Mouse (Mus musculus) embryonic facial prominence, embryonic 10.5 days (tissue): Measurements from ENCODE around the gene D630023F18Rik. TPM values are rescaled to one million over a fixed set of nuclear protein-coding genes. Genes with fewer than 3 reads are reported as not detected.

ENCODE experiments used
- DNase-seq: peaks from one replicate; pipeline ENCODE4 v3.0.0-alpha.2; 2017; ENCODE audit warnings: low spot score
- H3K27ac ChIP-seq: fragments of 300-500 bp; sonication (generic); replicated peaks from 2 replicates; pipeline ENCODE4 v1.5.1; 2016; ENCODE audit warnings: mild to moderate bottlenecking
- H3K27me3 ChIP-seq: fragments of 300-500 bp; sonication (generic); replicated peaks from 2 replicates; pipeline ENCODE4 v1.6.1; 2016; ENCODE audit warnings: low read depth, mild to moderate bottlenecking; ENCODE audit not compliant: poor library complexity, severe bottlenecking
- H3K36me3 ChIP-seq: fragments of 300-500 bp; sonication (generic); replicated peaks from 2 replicates; pipeline ENCODE4 v1.6.1; 2016; ENCODE audit warnings: mild to moderate bottlenecking, moderate library complexity
- H3K4me1 ChIP-seq: fragments of 300-500 bp; sonication (generic); 2 replicates; pipeline ENCODE4 v1.6.1; 2016
- H3K4me3 ChIP-seq: fragments of 300-500 bp; sonication (generic); 2 replicates; pipeline ENCODE4 v1.5.1; 2016; ENCODE audit warnings: mild to moderate bottlenecking, moderate library complexity
- H3K9me3 ChIP-seq: fragments of 300-500 bp; sonication (generic); 2 replicates; pipeline ENCODE4 v1.6.1; 2016; ENCODE audit warnings: mild to moderate bottlenecking
- WGBS: fragments of 180-500 bp; shearing (Covaris S2); methylation state at CpG from one replicate; pipeline ENCODE4 v1.1.7; 2016; 5-methylcytosine and 5-hydroxymethylcytosine counted together
- polyA plus RNA-seq: library from polyadenylated mRNA; unstranded; fragments of >200 nt; fragmentation: Nextera tagmentation; extraction: Ambion mirVana; gene quantifications from 2 replicates; pipeline ENCODE4 v1.2.1, GENCODE M21; 2016

Gene D630023F18Rik
- 0.50 and 0.56 TPM in 2 replicates for polyA plus RNA-seq

- Histone ChIP-seq H3K36me3 (no peaks in the 10 kb centered on the region), H3K27me3 (no peaks in the 10 kb centered on the region), H3K27ac (no peak within 1 kb of the TSS), H3K4me3 (peak within 1 kb of the TSS; percentile 34), H3K9me3 (no peaks in the 10 kb centered on the region), H3K4me1 (no peaks in the 10 kb centered on the region; the same call in none of the 2 replicates)
- WGBS: 32% methylated on average over 9 of the region's 9 CpGs
- no peak for DNase-seq
Observed at GRCm38 (mm10) chr1:65122574-65123372, at the start of gene D630023F18Rik. TSS of gene D630023F18Rik (minus strand) at chr1:65123214.

- Histone ChIP-seq H3K9me3 (no peaks in the 10 kb centered on the region), H3K4me3 (no peak overlapping the region), H3K36me3 (peaks cover 83% of the 10 kb centered on the region), H3K27me3 (no peaks in the 10 kb centered on the region), H3K27ac (no peak overlapping the region), H3K4me1 (peaks cover 9% of the 10 kb centered on the region; the same call in 1 of the 2 replicates)
- WGBS: 82% methylated on average over 4 of the region's 4 CpGs
- DNase-seq: no peak
Observed at GRCm38 (mm10) chr1:65171579-65171978, 48.6 kb upstream of the D630023F18Rik start.

GRCm38 (mm10) chr1:65169947-65170346 is 46.9 kb upstream of the D630023F18Rik start:
- H3K9me3 ChIP-seq: no peaks in the 10 kb centered on the region
- no peak for DNase-seq
- H3K4me1 ChIP-seq: no peaks in the 10 kb centered on the region
- H3K4me3 ChIP-seq: no peak overlapping the region
- no peak overlapping the region for H3K27ac ChIP-seq
- WGBS: 91% methylated on average over 5 of the region's 5 CpGs
- peaks cover 99% of the 10 kb centered on the region for H3K36me3 ChIP-seq
- no peaks in the 10 kb centered on the region for H3K27me3 ChIP-seq

- H3K4me3 ChIP-seq: no peak overlapping the region
- no peak for DNase-seq
- no peaks in the 10 kb centered on the region for H3K9me3 ChIP-seq
- no peak overlapping the region for H3K27ac ChIP-seq
- peaks cover 100% of the 10 kb centered on the region for H3K36me3 ChIP-seq
- H3K27me3 ChIP-seq: no peaks in the 10 kb centered on the region
- 95% methylated on average over 7 of the region's 7 CpGs for WGBS
- H3K4me1 ChIP-seq: no peaks in the 10 kb centered on the region
Observed at GRCm38 (mm10) chr1:65169536-65169935, 46.5 kb upstream of the D630023F18Rik start.

- H3K36me3 ChIP-seq: peaks cover 99% of the 10 kb centered on the region
- H3K27ac ChIP-seq: no peak overlapping the region
- no peak overlapping the region for H3K4me3 ChIP-seq
- DNase-seq: no peak
- 88% methylated on average over 1 of the region's 1 CpGs for WGBS
- H3K27me3 ChIP-seq: no peaks in the 10 kb centered on the region
- no peaks in the 10 kb centered on the region for H3K4me1 ChIP-seq
- H3K9me3 ChIP-seq: no peaks in the 10 kb centered on the region
Observed at GRCm38 (mm10) chr1:65167496-65167895, 44.5 kb upstream of the D630023F18Rik start.

GRCm38 (mm10) chr1:65162210-65162609 is 39.2 kb upstream of the D630023F18Rik start:
- H3K9me3 ChIP-seq: no peaks in the 10 kb centered on the region
- DNase-seq: no peak
- H3K27me3 ChIP-seq: no peaks in the 10 kb centered on the region
- 93% methylated on average over 1 of the region's 1 CpGs for WGBS
- no peak overlapping the region for H3K27ac ChIP-seq
- H3K36me3 ChIP-seq: peaks cover 98% of the 10 kb centered on the region
- H3K4me1 ChIP-seq: no peaks in the 10 kb centered on the region
- H3K4me3 ChIP-seq: no peak overlapping the region

GRCm38 (mm10) chr1:65156111-65156510 is 33.1 kb upstream of the D630023F18Rik start:
- peaks cover 48% of the 10 kb centered on the region for H3K36me3 ChIP-seq
- H3K27me3 ChIP-seq: no peaks in the 10 kb centered on the region
- H3K4me1 ChIP-seq: no peaks in the 10 kb centered on the region
- 93% methylated on average over 5 of the region's 5 CpGs for WGBS
- H3K9me3 ChIP-seq: no peaks in the 10 kb centered on the region
- no peak overlapping the region for H3K4me3 ChIP-seq
- no peak for DNase-seq
- no peak overlapping the region for H3K27ac ChIP-seq

GRCm38 (mm10) chr1:65154814-65155213 is 31.8 kb upstream of the D630023F18Rik start:
- H3K4me3 ChIP-seq: no peak overlapping the region
- no peaks in the 10 kb centered on the region for H3K27me3 ChIP-seq
- no peaks in the 10 kb centered on the region for H3K4me1 ChIP-seq
- DNase-seq: no peak
- H3K36me3 ChIP-seq: peaks cover 35% of the 10 kb centered on the region
- no peaks in the 10 kb centered on the region for H3K9me3 ChIP-seq
- H3K27ac ChIP-seq: no peak overlapping the region

- no peaks in the 10 kb centered on the region for H3K4me1 ChIP-seq
- no peak for DNase-seq
- WGBS: 77% methylated on average over 3 of the region's 3 CpGs
Observed at GRCm38 (mm10) chr1:65147971-65148370, 25.0 kb upstream of the D630023F18Rik start.

GRCm38 (mm10) chr1:65147326-65147725 is 24.3 kb upstream of the D630023F18Rik start:
- no peaks in the 10 kb centered on the region for H3K9me3 ChIP-seq
- H3K27me3 ChIP-seq: no peaks in the 10 kb centered on the region
- 92% methylated on average over 5 of the region's 5 CpGs for WGBS
- no peaks in the 10 kb centered on the region for H3K4me1 ChIP-seq
- no peak overlapping the region for H3K4me3 ChIP-seq
- H3K36me3 ChIP-seq: no peaks in the 10 kb centered on the region
- no peak for DNase-seq
- H3K27ac ChIP-seq: no peak overlapping the region

More at GRCm38 (mm10) chr1:65147971-65148370, 25.0 kb upstream of the D630023F18Rik start:
- Histone ChIP-seq H3K27ac (no peak overlapping the region), H3K27me3 (no peaks in the 10 kb centered on the region), H3K9me3 (no peaks in the 10 kb centered on the region), H3K36me3 (no peaks in the 10 kb centered on the region), H3K4me3 (no peak overlapping the region)

GRCm38 (mm10) chr1:65146601-65147000 is 23.6 kb upstream of the D630023F18Rik start:
- Histone ChIP-seq H3K27me3 (no peaks in the 10 kb centered on the region), H3K27ac (no peak overlapping the region), H3K4me3 (no peak overlapping the region), H3K9me3 (no peaks in the 10 kb centered on the region), H3K36me3 (no peaks in the 10 kb centered on the region), H3K4me1 (no peaks in the 10 kb centered on the region)
- WGBS: 58% methylated on average over 2 of the region's 2 CpGs
- DNase-seq: no peak

- no peak overlapping the region for H3K4me3 ChIP-seq
- WGBS: 82% methylated on average over 2 of the region's 2 CpGs
- no peak overlapping the region for H3K27ac ChIP-seq
- no peaks in the 10 kb centered on the region for H3K4me1 ChIP-seq
- H3K27me3 ChIP-seq: no peaks in the 10 kb centered on the region
- no peak for DNase-seq
- H3K9me3 ChIP-seq: no peaks in the 10 kb centered on the region
- H3K36me3 ChIP-seq: no peaks in the 10 kb centered on the region
Observed at GRCm38 (mm10) chr1:65144783-65145182, 21.8 kb upstream of the D630023F18Rik start.

- no peak for DNase-seq
- whole genome bisulfite sequencing: 88% methylated on average over 6 of the region's 6 CpGs
- Histone ChIP-seq H3K4me3 (no peak overlapping the region), H3K4me1 (no peaks in the 10 kb centered on the region), H3K27ac (no peak overlapping the region), H3K9me3 (no peaks in the 10 kb centered on the region), H3K36me3 (no peaks in the 10 kb centered on the region), H3K27me3 (no peaks in the 10 kb centered on the region)
Observed at GRCm38 (mm10) chr1:65137560-65137959, 14.5 kb upstream of the D630023F18Rik start.
